Mouse (Mus musculus) c-Kit-positive CD71-negative TER-119-negative erythroid progenitor cells, embryonic 14.5 days (primary cell): ENCODE data around the gene Eya2.

Experiments used
- DNase-seq: peaks from one replicate; pipeline ENCODE4 v3.0.0-alpha.2; 2013; ENCODE audit warnings: low read depth

The Eya2 gene

GRCm38 (mm10) chr2:165652281-165652680 is 57.4 kb downstream of the Eya2 start:
- DNase-seq = no peak

- DNase-seq = peak; percentile 44
Observed at GRCm38 (mm10) chr2:165653001-165653921, 58.4 kb downstream of the Eya2 start.

- DNase-seq = no peak
Observed at GRCm38 (mm10) chr2:165654151-165654550, 59.3 kb downstream of the Eya2 start.

- DNase-seq = peak; percentile 40
Observed at GRCm38 (mm10) chr2:165654696-165655491, 60.1 kb downstream of the Eya2 start.

- no peak for DNase-seq
Observed at GRCm38 (mm10) chr2:165656541-165656940, 61.7 kb downstream of the Eya2 start.

GRCm38 (mm10) chr2:165656956-165657355 is 62.1 kb downstream of the Eya2 start:
- no peak for DNase-seq

- no peak for DNase-seq
Observed at GRCm38 (mm10) chr2:165659552-165659951, 64.7 kb downstream of the Eya2 start.

- DNase-seq = no peak
Observed at GRCm38 (mm10) chr2:165663266-165663665, 68.4 kb downstream of the Eya2 start.

GRCm38 (mm10) chr2:165664648-165665047 is 69.8 kb downstream of the Eya2 start:
- no peak for DNase-seq

- no peak for DNase-seq
Observed at GRCm38 (mm10) chr2:165665176-165665575, 70.3 kb downstream of the Eya2 start.

- DNase-seq = no peak
Observed at GRCm38 (mm10) chr2:165667096-165667495, 72.3 kb downstream of the Eya2 start.

- no peak for DNase-seq
Observed at GRCm38 (mm10) chr2:165682719-165683118, 87.9 kb downstream of the Eya2 start.

GRCm38 (mm10) chr2:165687516-165687915 is 92.7 kb downstream of the Eya2 start:
- DNase-seq = no peak

GRCm38 (mm10) chr2:165688896-165689295 is 94.1 kb downstream of the Eya2 start:
- no peak for DNase-seq

GRCm38 (mm10) chr2:165691016-165691415 is 96.2 kb downstream of the Eya2 start:
- no peak for DNase-seq

- no peak for DNase-seq
Observed at GRCm38 (mm10) chr2:165692944-165693660, 98.3 kb downstream of the Eya2 start.

- DNase-seq = no peak
Observed at GRCm38 (mm10) chr2:165694767-165695166, 99.9 kb downstream of the Eya2 start.

- no peak for DNase-seq
Observed at GRCm38 (mm10) chr2:165700252-165700908, 105.5 kb downstream of the Eya2 start.

GRCm38 (mm10) chr2:165703033-165703805 is 108.4 kb downstream of the Eya2 start:
- no peak for DNase-seq

- DNase-seq = no peak
Observed at GRCm38 (mm10) chr2:165708266-165708665, 113.4 kb downstream of the Eya2 start.

- no peak for DNase-seq
Observed at GRCm38 (mm10) chr2:165716688-165717087, 121.9 kb downstream of the Eya2 start.
